Mouse (Mus musculus) small intestine, adult 2 months (tissue): ENCODE measurements around the gene Ei24. TPM values are rescaled to one million over a fixed set of nuclear protein-coding genes. Genes with fewer than 3 reads are reported as not detected.

Experiments
- H3K27ac ChIP-seq: fragments of 200-500 bp; 2 replicates; pipeline ENCODE4 v1.5.1; 2012; ENCODE audit warnings: low read depth, low read length, control low read depth, inconsistent platforms; ENCODE audit not compliant: insufficient read depth
- H3K27me3 ChIP-seq: fragments of 200-500 bp; 2 replicates; pipeline ENCODE4 v1.6.1; 2012; ENCODE audit warnings: mild to moderate bottlenecking, moderate library complexity, low read length, inconsistent platforms; ENCODE audit not compliant: control insufficient read depth, insufficient read depth
- H3K36me3 ChIP-seq: fragments of 200-500 bp; 2 replicates; pipeline ENCODE4 v1.6.1; 2012; ENCODE audit warnings: mild to moderate bottlenecking, low read length, control low read depth, inconsistent platforms; ENCODE audit not compliant: control insufficient read depth, insufficient read depth
- H3K4me1 ChIP-seq: fragments of 200-500 bp; 2 replicates; pipeline ENCODE4 v1.6.1; 2012; ENCODE audit warnings: low read length, inconsistent platforms, mixed read lengths; ENCODE audit not compliant: control insufficient read depth, insufficient read depth, insufficient read length
- H3K4me3 ChIP-seq: fragments of 200-500 bp; 2 replicates; pipeline ENCODE4 v1.5.1; 2012; ENCODE audit warnings: low read depth, mild to moderate bottlenecking, control low read depth, inconsistent platforms, low read length, moderate library complexity
- CTCF ChIP-seq: fragments of 200-500 bp; IDR thresholded peaks from 2 replicates; pipeline ENCODE4 v1.5.1; 2012; ENCODE audit warnings: low read depth, mild to moderate bottlenecking, control low read depth, inconsistent platforms, low read length, moderate library complexity, mixed read lengths; ENCODE audit not compliant: insufficient replicate concordance, insufficient read length; ENCODE audit errors: extremely low read depth
- POLR2A ChIP-seq: fragments of 200-500 bp; IDR thresholded peaks from 2 replicates; pipeline ENCODE4 v1.6.1; 2012; ENCODE audit warnings: low read depth, mild to moderate bottlenecking, control low read depth, inconsistent platforms, low read length, moderate library complexity
- WGBS: fragments of 180-500 bp; shearing (Covaris S2); methylation state at CpG from one replicate; pipeline ENCODE4 v1.1.7; 2018; 5-methylcytosine and 5-hydroxymethylcytosine counted together
- polyA plus RNA-seq: library from polyadenylated mRNA; depleted of rRNA; stranded (reverse); fragments of >200 nt; gene quantifications from 2 replicates; pipeline ENCODE4 v1.2.3, GENCODE M21; 2012; rRNA removed

The Ei24 gene
- polyA plus RNA-seq = 19.0 and 50.7 TPM in 2 replicates

- Histone ChIP-seq H3K4me1 (no peaks in the 10 kb centered on the region), H3K27ac (peak within 1 kb of the TSS; percentile 23; the same call in 1 of the 2 replicates), H3K36me3 (peaks cover 2% of the 10 kb centered on the region; the same call in 1 of the 2 replicates), H3K27me3 (no peaks in the 10 kb centered on the region), H3K4me3 (peak within 1 kb of the TSS; percentile 97)
- whole genome bisulfite sequencing = under 1% methylated on average over 66 of the region's 66 CpGs
- TF ChIP-seq CTCF = no peak
- peak; percentile 85 for TF ChIP-seq POLR2A
These were observed at the start of gene Ei24 for GRCm38 (mm10) chr9:36796781-36797555. TSS of gene Ei24 (minus strand) at chr9:36797393.

DNA sequence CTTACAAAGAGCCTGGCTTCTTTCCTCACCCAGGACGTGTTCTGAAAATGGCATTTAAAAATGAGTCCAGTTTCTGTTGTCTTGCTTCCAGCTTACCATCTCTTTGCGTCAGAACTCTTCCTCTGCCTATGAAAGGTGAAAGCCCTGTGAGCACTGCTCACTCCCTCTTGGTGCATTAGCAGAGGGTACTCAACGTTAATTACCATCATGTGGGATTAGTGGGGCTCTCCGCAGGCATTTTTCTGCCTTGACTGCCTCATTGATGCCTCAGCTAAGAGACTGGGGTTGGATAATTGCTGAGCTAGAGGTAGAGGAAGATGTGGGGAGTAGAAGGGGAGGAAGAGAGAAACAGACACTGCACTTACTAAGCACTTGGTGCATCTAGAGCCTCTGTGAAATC lies 49.2 kb upstream of the Ei24 start:
- Histone ChIP-seq H3K27me3 (no peaks in the 10 kb centered on the region), H3K4me3 (no peak overlapping the region), H3K36me3 (no peaks in the 10 kb centered on the region), H3K27ac (no peak overlapping the region), H3K4me1 (no peaks in the 10 kb centered on the region)
- TF ChIP-seq CTCF (no peak), POLR2A (no peak)
- WGBS = 55% methylated on average over 4 of the region's 4 CpGs

DNA sequence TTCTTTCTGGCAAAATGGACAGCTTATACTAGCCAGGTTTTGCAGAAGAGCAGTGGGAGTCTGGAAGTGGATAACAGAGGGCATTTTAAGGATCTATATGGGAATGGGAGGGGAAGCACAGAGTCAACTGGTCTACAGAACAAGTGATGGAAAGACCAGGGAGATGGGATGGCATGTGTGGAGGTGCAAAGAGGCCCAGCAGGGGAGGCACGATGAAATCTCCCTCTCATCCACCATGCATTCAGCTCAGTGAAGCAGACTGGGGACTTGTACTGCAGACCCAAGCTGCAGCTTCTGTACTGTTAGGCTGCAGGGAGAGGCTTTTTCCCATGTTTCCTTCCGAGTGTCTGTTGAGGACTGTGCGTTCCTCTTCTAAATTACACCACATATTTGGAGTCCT lies 36.7 kb upstream of the Ei24 start:
- peaks cover 6% of the 10 kb centered on the region; the same call in 1 of the 2 replicates for H3K27me3 ChIP-seq
- WGBS = 47% methylated on average over 3 of the region's 3 CpGs
- H3K36me3 ChIP-seq = no peaks in the 10 kb centered on the region
- H3K4me3 ChIP-seq = no peak overlapping the region
- H3K27ac ChIP-seq = no peak overlapping the region
- TF ChIP-seq POLR2A (no peak), CTCF (no peak)
- H3K4me1 ChIP-seq = peaks cover 2% of the 10 kb centered on the region

DNA sequence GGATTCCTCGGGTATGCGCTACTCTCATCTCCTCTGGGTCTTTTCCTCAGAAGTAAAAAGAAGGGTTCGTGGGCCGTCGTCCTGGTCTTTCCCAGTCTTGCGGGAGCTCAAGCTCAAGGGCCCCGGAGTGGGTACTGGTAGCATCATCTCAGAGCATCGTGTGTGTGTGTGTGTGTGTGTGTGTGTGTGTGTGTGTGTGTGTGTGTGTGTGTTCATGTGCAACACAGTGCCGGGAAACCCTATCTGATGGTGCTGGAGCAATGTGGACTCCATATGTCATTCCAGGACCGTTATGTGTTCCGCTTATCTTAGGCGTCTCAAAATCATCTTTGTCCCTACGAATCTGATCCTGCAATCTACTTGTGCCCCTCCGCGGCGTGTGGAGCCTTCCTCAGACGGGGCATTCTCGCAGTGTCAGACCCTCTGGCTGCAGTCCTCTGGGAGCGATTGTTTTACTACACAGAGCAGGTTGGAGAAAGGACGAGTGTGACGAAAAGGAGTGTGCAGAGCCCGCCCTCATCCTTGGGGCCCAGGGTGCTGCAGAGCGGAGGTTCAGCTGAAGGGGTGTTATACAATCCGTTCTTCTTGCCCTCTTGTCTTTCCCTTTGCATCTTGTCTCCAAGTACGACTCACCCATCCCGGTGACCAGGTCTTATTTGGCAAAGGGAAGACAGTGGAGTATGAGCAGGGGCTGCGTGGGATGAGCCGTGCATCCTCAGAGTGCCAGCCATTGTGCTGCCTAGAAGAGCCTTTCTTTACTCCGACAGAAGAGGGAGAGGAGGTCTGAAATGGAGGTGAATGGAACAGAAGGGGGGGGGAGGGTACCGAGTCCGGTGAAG lies 36.1 kb upstream of the Ei24 start:
- no peak overlapping the region for H3K27ac ChIP-seq
- no peak for TF ChIP-seq CTCF
- TF ChIP-seq POLR2A = no peak
- H3K27me3 ChIP-seq = peaks cover 6% of the 10 kb centered on the region; the same call in 1 of the 2 replicates
- 9% methylated on average over 31 of the region's 31 CpGs for WGBS
- peaks cover 2% of the 10 kb centered on the region for H3K4me1 ChIP-seq
- no peaks in the 10 kb centered on the region for H3K36me3 ChIP-seq
- H3K4me3 ChIP-seq = peak overlapping the region; percentile 35

DNA sequence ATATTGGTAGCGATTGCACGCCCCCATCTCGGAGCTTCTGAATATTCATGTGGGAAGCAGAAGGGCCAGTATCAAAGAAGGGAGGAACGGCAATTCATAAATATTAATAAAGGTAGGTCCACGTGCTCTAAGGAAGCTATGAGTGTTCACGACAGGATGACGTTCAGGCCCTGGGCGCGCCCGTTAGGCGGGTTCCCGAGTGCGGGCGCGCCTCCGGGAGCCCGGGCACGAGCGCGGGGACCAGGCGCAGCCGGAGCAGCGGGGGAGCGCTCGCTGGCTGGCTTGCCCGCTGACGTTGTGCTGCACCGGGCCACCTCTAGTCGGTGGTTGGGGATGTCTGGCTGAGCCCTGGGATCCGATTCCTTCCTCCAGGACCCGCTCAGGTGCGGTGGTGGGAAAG lies 35.3 kb upstream of the Ei24 start:
- Histone ChIP-seq H3K36me3 (no peaks in the 10 kb centered on the region), H3K27ac (no peak overlapping the region), H3K4me1 (peaks cover 2% of the 10 kb centered on the region), H3K27me3 (peaks cover 6% of the 10 kb centered on the region; the same call in 1 of the 2 replicates), H3K4me3 (peak overlapping the region; percentile 55)
- TF ChIP-seq POLR2A (no peak), CTCF (no peak)
- WGBS = 2% methylated on average over 32 of the region's 32 CpGs

- Histone ChIP-seq H3K27me3 (peaks cover 6% of the 10 kb centered on the region; the same call in 1 of the 2 replicates), H3K36me3 (no peaks in the 10 kb centered on the region), H3K27ac (no peak overlapping the region), H3K4me3 (no peak overlapping the region), H3K4me1 (peaks cover 2% of the 10 kb centered on the region)
- no peak for TF ChIP-seq POLR2A
- no peak for TF ChIP-seq CTCF
- 71% methylated on average over 6 of the region's 6 CpGs for WGBS
These were observed 34.2 kb upstream of the Ei24 start for GRCm38 (mm10) chr9:36831401-36831800.
